Mouse (Mus musculus) embryo, embryonic 11 days (tissue): Measurements from ENCODE around the gene Vmn2r2.

Source experiments
- DNase-seq: peaks from one replicate; pipeline ENCODE4 v3.0.0-alpha.2; 2015

Gene Vmn2r2

DNA sequence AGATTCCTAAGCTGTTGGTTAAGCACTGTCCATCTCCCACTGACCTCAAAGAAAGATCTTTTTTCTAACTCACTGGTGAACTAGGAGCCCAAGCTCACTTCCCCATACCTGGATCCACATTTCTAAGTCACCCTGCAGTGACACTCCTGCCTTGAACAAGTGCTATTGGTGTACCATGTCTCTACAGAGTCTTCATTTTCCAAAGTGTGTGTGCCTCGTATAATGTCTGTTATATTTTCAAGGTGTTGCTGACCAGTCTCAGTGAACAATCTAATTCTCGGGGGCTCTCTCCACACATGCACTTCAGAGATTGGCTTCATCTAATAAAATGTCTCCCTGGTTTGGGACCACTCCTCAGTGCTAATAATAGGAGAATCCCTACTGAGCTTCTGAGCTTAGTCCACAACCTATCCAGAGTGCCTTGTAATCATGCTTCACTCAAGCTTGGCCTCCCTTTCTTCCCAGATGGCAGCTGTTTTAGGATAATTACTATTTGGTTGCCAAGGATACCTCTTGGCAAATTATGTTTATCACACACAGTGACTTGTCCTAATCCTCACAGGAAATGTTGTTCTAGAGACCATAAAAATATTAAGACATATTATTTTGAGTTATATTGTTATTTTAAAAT lies at the start of gene Vmn2r2:
Gene Vmn2r2, minus strand, starts transcription at position 51 of the 631 bp plus-strand sequence.
- no peak for DNase-seq

DNA sequence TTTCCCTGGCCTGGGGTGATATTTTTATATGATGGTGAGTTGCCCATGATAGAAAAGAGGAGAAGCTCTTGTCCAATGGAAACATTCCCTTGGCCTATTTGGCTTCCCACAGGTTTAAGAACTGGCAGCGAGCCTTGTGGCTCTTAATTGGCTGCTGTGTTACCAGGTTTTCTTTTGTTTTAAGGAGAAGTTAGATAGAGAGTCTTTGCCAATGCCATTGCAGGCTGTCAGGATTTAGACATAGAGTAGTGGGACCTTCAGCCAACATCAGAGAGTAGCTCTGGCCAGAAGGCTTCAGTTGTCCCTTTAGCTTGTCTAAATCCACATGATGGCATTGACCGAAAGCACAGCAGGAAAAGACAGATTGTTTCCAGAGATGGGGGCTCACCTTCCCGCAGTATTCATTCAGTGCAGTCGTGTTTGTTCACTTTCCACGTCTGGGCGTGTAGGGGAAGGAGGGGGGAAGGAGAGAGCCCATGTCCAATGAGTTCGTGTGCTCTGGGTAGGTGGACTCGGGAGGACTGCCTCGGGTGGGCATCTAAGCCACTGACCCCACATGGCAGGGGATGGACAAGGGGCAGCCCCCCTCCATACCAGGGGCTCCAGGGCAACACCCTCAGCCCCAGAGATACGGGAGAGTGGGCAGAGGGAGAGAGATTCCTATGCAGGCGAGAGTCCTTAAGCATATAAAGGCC lies 28.2 kb downstream of the Vmn2r2 start:
- DNase-seq, result no peak

DNA sequence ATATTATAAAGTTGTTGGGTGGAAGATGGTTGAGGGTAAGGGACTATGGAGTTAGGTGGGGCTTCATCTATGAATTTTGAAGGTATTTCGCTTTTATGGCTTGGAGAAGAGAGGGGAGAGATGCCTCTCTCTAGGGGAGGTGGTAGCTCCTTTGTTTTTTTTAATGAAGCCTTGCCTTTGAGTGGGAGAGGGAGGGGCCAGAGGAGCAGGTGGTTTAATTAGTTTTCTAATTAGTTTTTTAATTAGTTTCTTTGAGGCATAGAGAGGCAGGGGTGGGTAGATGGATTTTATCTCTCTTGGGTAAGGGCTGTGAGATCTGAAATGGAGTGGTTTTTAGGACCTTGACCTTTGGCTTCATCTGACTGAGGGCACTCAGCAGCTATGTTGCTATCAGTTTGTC lies 29.0 kb downstream of the Vmn2r2 start:
- DNase-seq, result no peak

DNA sequence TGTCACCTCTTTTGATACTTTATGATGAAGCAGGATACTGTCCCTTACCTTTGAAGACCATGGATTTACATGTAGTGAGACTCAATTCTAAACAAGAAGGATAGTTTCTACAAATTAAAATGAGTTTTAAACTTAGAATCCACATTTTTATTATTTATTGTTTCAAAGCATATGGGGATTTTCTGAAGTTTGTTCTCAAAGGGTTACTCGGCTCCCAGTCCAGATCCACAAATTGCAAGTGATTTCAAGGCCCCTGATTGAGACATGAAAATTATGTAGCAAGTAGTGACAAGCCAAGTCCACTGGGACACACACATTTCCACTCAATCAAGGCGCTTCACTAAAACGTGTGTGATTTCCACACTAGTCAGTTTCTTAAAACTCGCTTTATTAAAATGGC lies 60.5 kb downstream of the Vmn2r2 start, which contains the start of gene Vmn2r1:
Gene Vmn2r1, plus strand, starts transcription at position 301 of the 400 bp plus-strand sequence.
- DNase-seq, result no peak
